18 mouse cellular contexts compared by ENCODE assay signal in the genomic region with DNA sequence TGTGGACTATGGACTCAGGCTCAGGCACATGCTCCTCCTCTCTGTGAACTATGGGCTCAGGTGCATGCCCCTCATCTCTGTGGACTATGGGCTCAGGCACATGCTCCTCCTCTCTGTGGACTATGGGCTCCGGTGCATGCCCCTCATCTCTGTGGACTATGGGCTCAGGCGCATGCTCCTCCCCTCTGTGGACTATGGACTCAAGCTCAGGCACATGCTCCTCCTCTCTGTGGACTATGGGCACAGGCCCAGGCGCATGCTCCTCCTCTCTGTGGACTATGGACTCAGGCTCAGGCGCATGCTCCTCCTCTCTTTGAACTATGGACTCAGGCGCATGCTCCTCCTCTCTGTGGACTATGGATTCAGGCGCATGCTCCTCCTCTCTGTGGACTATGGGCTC.
"Had no signal": no experiment of that assay in that cellular context is flagged by ENCODE, and none has a peak within 500 bp of the region (broad histone marks: within the 10 kb centered on the region; RNA-seq: fewer than 3 reads in every experiment).

No protein-coding gene starts in this region.

- H3K27me3 ChIP-seq: intestine, embryonic 15.5 days; kidney, embryonic 15.5 days; limb, embryonic 13.5 days; liver, embryonic 13.5 days; midbrain, embryonic 13.5 days; stomach, embryonic 15.5 days had no signal

- H3K36me3 ChIP-seq: intestine, embryonic 15.5 days; kidney, embryonic 15.5 days; limb, embryonic 10.5 days; limb, embryonic 13.5 days; liver, embryonic 13.5 days; midbrain, embryonic 13.5 days; stomach, embryonic 15.5 days had no signal

- H3K4me2 ChIP-seq: intestine, embryonic 15.5 days; kidney, embryonic 15.5 days; limb, embryonic 13.5 days; liver, embryonic 13.5 days; lung, embryonic 14.5 days; midbrain, embryonic 13.5 days; stomach, embryonic 15.5 days had no signal

- H3K9ac ChIP-seq: intestine, embryonic 15.5 days; kidney, embryonic 15.5 days; limb, embryonic 13.5 days; liver, embryonic 13.5 days; lung, embryonic 14.5 days; midbrain, embryonic 13.5 days; stomach, embryonic 15.5 days had no signal

- H3K4me3 ChIP-seq: intestine, embryonic 15.5 days; kidney, embryonic 15.5 days; layer of hippocampus, adult 2 months; limb, embryonic 10.5 days; limb, embryonic 13.5 days; liver, embryonic 13.5 days; midbrain, embryonic 13.5 days; stomach, embryonic 15.5 days had no signal

- H3K4me1 ChIP-seq: intestine, embryonic 15.5 days; kidney, embryonic 15.5 days; limb, embryonic 10.5 days; limb, embryonic 13.5 days; liver, embryonic 13.5 days; midbrain, embryonic 13.5 days; stomach, embryonic 15.5 days had no signal

- ATAC-seq: intestine, embryonic 15.5 days; lung, postnatal 0 days; midbrain, embryonic 13.5 days had no signal

- DNase-seq: kidney, adult 18-20 months; kidney, postnatal 25 days; layer of hippocampus, adult 9-11 months; liver, embryonic 13.5 days; lung, embryonic 14.5 days; right cerebral cortex, postnatal 4 days; spleen, adult 18-20 months; thymus, adult 18-20 months; thymus, postnatal 36 days had no signal

- H3K9me3 ChIP-seq: intestine, embryonic 15.5 days; kidney, embryonic 15.5 days; limb, embryonic 10.5 days; limb, embryonic 13.5 days; liver, embryonic 13.5 days; midbrain, embryonic 13.5 days; stomach, embryonic 15.5 days had no signal

- H3K27ac ChIP-seq: intestine, embryonic 15.5 days; kidney, embryonic 15.5 days; layer of hippocampus, adult 2 months; limb, embryonic 10.5 days; limb, embryonic 13.5 days; liver, embryonic 13.5 days; macrophage; midbrain, embryonic 13.5 days; stomach, embryonic 15.5 days had no signal
